Mouse (Mus musculus): ENCODE measurements around the gene Slc37a3. TPM values are rescaled to one million over a fixed set of nuclear protein-coding genes. Genes with fewer than 3 reads are reported as not detected.
A peak's percentile ranks its signal among the peaks of the same experiment; 100 is the strongest.

Gene Slc37a3
- polyA plus RNA-seq, 1 experiment from 2014 or later: 40.4 TPM

DNA sequence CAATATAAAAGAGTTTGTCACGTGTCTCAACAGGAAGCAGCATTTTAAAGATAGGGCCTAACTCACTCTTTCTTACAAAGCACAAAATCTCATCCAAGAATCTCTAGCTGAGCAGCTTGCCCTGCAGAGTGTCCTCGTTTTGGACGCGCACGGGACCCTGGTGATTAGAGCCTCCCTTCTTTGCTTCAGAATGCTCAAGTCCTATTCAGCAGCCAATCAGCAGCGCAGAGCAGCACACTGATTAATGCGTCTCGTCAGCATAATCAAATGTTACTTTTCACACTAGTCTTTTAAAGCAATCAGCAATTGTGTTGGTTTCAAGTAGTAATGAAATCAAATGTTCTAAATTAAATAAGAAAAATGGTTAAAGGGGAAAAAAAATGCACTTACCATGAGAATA is 39.1 kb downstream of the Slc37a3 start:
- H3K9ac ChIP-seq (ENCODE audit: low read length): no peak overlapping the region
- no peaks in the 10 kb centered on the region for H3K27me3 ChIP-seq (ENCODE audit: control insufficient read depth, insufficient read depth, low read depth, low read length)
- H3K36me3 ChIP-seq (ENCODE audit: control insufficient read depth, insufficient read depth, low read length): peaks cover 7% of the 10 kb centered on the region
- ATAC-seq (ENCODE audit: low read depth): no peak
- no peak overlapping the region for H3K4me2 ChIP-seq (ENCODE audit: low read depth, low read length)
- no peaks in the 10 kb centered on the region for H3K9me3 ChIP-seq (ENCODE audit: control insufficient read depth, low read length)
- WGBS: 90% methylated on average over 8 of the region's 8 CpGs
- no peak overlapping the region for H3K27ac ChIP-seq (ENCODE audit: low read length)
- H3K4me3 ChIP-seq (ENCODE audit: low read length): no peak overlapping the region
- H3K4me1 ChIP-seq (replicated peaks; ENCODE audit: control insufficient read depth, insufficient read depth, low read length): no peaks in the 10 kb centered on the region

DNA sequence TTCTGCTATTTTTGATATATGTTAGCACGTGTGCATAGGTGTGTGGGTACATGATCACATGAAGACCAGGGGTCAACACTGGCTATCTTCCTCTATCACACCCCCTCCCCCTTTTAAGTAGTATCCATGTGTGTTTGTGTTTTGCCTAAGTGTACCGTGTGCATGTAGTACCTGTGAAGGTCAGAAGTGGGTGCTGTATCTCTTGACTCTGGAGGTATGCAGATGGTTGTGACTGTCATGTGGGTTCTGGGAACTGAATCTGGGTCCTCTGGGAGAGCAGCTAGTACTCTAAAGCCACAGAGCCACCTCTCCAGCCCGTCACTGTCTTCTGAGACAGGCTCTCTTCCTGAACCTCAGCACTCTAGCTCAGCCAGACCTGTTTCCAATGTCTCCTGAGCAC is 42.6 kb downstream of the Slc37a3 start:
- ATAC-seq (ENCODE audit: low read depth): no peak
- no peak overlapping the region for H3K27ac ChIP-seq (ENCODE audit: low read length)
- no peak overlapping the region for H3K4me3 ChIP-seq (ENCODE audit: low read length)
- H3K9ac ChIP-seq (ENCODE audit: low read length): no peak overlapping the region
- H3K4me2 ChIP-seq (ENCODE audit: low read depth, low read length): no peak overlapping the region
- H3K4me1 ChIP-seq (replicated peaks; ENCODE audit: control insufficient read depth, insufficient read depth, low read length): no peaks in the 10 kb centered on the region
- 78% methylated on average over 3 of the region's 3 CpGs for WGBS
- H3K36me3 ChIP-seq (ENCODE audit: control insufficient read depth, insufficient read depth, low read length): peaks cover 4% of the 10 kb centered on the region; the same call in 1 of the 2 replicates
- no peaks in the 10 kb centered on the region for H3K9me3 ChIP-seq (ENCODE audit: control insufficient read depth, low read length)
- no peaks in the 10 kb centered on the region for H3K27me3 ChIP-seq (ENCODE audit: control insufficient read depth, insufficient read depth, low read depth, low read length)

DNA sequence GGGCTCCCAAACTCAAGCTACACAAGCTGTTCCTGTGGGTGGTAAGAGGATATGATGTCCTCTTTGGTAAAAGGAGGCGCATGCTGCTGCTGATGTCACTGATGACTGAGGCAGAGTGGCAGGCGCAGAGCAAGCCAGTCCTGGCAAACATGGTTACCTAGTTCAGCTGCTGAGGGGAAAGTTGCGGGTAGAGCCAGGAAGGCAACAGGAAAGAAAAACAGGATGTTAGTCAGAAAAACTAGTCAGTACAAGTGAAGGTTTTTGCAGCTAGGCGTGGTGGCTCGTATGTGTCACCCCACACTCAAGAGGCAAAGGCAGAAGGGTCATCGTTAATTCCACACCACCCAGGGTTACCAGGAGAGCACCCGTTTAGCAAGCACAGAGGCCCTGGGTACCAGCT is 43.3 kb downstream of the Slc37a3 start:
- Histone ChIP-seq H3K9me3 (ENCODE audit: control insufficient read depth, low read length) (no peaks in the 10 kb centered on the region), H3K4me1 (replicated peaks; ENCODE audit: control insufficient read depth, insufficient read depth, low read length) (no peaks in the 10 kb centered on the region), H3K36me3 (ENCODE audit: control insufficient read depth, insufficient read depth, low read length) (peaks cover 4% of the 10 kb centered on the region; the same call in 1 of the 2 replicates), H3K27ac (ENCODE audit: low read length) (no peak overlapping the region), H3K4me2 (ENCODE audit: low read depth, low read length) (no peak overlapping the region), H3K4me3 (ENCODE audit: low read length) (no peak overlapping the region), H3K27me3 (ENCODE audit: control insufficient read depth, insufficient read depth, low read depth, low read length) (no peaks in the 10 kb centered on the region), H3K9ac (ENCODE audit: low read length) (no peak overlapping the region)
- no peak for ATAC-seq (ENCODE audit: low read depth)
- WGBS: 75% methylated on average over 7 of the region's 7 CpGs

DNA sequence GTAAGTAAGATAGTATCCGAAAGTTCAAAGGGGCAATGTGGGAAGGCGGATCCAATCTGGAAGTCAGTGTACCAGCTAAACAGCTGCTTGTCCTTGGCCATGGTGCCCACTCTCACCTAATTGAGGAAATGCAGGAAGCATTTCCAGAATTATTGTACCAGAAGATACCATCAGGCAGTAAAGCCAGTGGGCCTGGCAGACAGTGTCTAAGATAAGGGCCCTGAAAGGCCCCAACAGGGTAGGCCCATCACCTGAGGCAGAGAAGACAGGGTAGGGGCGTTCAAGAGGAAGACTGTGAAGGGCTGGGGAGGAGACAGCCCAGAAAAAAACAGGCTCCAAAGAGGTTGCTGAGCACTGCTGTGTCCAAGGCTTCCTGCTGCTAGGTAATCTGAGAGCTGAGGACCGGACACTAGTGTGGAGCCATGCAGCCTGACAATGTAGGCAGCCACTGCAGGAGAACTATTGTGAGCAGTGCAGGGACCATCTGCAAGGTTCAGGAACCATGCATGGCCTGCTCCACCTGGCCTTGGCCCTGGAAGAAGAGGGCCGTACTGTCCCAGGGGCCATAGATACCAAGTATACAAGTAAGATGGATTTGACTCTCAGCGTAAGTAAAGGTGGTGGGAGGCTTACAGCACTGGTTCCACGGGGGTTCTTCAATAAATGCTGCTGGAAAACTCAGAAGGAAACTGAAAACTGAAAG is 45.3 kb downstream of the Slc37a3 start:
- Histone ChIP-seq H3K27me3 (ENCODE audit: control insufficient read depth, insufficient read depth, low read depth, low read length) (no peaks in the 10 kb centered on the region), H3K9ac (ENCODE audit: low read length) (no peak overlapping the region), H3K4me3 (ENCODE audit: low read length) (no peak overlapping the region), H3K4me2 (ENCODE audit: low read depth, low read length) (no peak overlapping the region), H3K4me1 (replicated peaks; ENCODE audit: control insufficient read depth, insufficient read depth, low read length) (no peaks in the 10 kb centered on the region), H3K36me3 (ENCODE audit: control insufficient read depth, insufficient read depth, low read length) (peaks cover 4% of the 10 kb centered on the region; the same call in 1 of the 2 replicates), H3K27ac (ENCODE audit: low read length) (no peak overlapping the region), H3K9me3 (ENCODE audit: control insufficient read depth, low read length) (no peaks in the 10 kb centered on the region)
- WGBS: 88% methylated on average over 7 of the region's 7 CpGs
- ATAC-seq (ENCODE audit: low read depth): no peak

DNA sequence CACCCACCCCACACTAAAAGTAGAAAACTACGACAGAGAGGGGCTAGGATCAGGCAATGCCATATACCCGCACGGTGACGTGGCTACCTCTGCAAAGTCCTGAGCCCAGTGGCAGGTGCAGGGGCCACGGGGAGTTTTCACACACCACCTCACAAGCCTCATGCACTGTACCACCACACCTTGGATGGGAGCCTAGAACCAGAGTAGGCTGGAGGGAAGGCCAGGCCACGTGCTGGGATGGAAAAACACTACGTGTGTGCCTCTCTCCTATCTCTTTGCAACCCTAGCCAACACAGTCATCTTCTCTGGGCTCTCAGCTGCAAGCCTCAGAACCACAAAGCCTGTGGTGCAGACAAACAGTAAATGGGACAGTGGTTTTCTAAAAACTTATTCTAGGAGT is 46.5 kb downstream of the Slc37a3 start:
- no peak overlapping the region for H3K4me2 ChIP-seq (ENCODE audit: low read depth, low read length)
- no peak overlapping the region for H3K27ac ChIP-seq (ENCODE audit: low read length)
- H3K9ac ChIP-seq (ENCODE audit: low read length): no peak overlapping the region
- H3K36me3 ChIP-seq (ENCODE audit: control insufficient read depth, insufficient read depth, low read length): peaks cover 2% of the 10 kb centered on the region; the same call in 1 of the 2 replicates
- no peaks in the 10 kb centered on the region for H3K4me1 ChIP-seq (replicated peaks; ENCODE audit: control insufficient read depth, insufficient read depth, low read length)
- 92% methylated on average over 7 of the region's 7 CpGs for WGBS
- no peaks in the 10 kb centered on the region for H3K27me3 ChIP-seq (ENCODE audit: control insufficient read depth, insufficient read depth, low read depth, low read length)
- H3K4me3 ChIP-seq (ENCODE audit: low read length): no peak overlapping the region
- no peak for ATAC-seq (ENCODE audit: low read depth)
- H3K9me3 ChIP-seq (ENCODE audit: control insufficient read depth, low read length): no peaks in the 10 kb centered on the region

DNA sequence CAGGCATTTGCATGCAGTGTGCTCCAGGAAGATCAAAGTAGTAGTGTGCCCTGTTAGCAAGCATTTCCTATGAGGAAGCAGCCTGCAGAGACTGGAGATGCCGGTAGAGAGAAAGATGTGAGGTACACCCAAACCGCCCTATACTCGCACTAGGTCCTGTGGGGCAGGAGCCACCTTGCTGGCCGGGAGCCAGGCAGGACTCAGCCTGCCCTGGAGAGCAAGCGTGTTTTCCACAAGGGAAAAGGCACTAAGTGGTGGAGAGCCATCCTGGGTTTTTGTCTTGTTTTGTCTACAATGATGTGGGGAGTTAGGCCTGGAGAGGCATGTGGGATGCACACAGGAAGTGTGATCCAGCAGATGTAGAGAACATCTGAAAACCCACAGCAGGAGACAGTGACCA is 57.2 kb downstream of the Slc37a3 start:
- Histone ChIP-seq H3K9me3 (ENCODE audit: control insufficient read depth, low read length) (peaks cover 1% of the 10 kb centered on the region; the same call in 1 of the 2 replicates), H3K4me3 (ENCODE audit: low read length) (no peak overlapping the region), H3K4me1 (replicated peaks; ENCODE audit: control insufficient read depth, insufficient read depth, low read length) (no peaks in the 10 kb centered on the region), H3K27ac (ENCODE audit: low read length) (no peak overlapping the region), H3K4me2 (ENCODE audit: low read depth, low read length) (no peak overlapping the region), H3K9ac (ENCODE audit: low read length) (no peak overlapping the region), H3K36me3 (ENCODE audit: control insufficient read depth, insufficient read depth, low read length) (no peaks in the 10 kb centered on the region), H3K27me3 (ENCODE audit: control insufficient read depth, insufficient read depth, low read depth, low read length) (no peaks in the 10 kb centered on the region)
- no peak; the same call in 1 of the 2 replicates for ATAC-seq (ENCODE audit: low read depth)
- 77% methylated on average over 5 of the region's 5 CpGs for WGBS

DNA sequence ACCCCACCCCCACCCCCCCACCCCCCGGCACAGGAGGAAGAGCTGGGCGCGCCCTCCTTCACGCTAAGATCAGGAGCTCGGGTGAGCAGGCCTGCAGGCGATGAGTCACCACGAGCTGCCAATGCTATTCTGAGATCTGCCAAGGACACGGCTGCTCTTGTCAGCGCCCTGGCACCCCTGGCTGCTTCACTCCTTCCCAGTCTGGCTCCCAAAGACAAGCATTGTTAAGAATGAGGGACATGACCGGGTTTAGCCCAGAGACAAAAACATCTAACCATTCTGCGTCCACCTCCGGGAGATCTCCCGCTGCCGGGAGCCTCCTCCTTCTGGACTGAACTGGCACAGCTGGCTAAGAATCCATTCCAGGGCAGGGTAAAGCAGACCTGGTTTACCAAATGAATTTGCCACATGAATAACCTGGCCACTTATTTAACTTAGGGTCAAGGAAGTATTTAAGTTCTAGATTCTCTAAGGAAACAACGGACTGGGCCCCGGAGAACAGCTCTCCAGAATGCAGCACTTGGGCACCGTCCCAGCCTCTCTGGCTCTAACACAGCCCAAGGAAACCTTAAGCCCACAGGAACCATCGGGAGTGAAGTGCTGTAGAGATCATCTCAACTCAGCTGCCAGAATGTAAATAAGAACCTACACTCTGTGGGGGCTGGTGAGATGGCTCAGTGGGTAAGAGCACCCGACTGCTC is 58.3 kb downstream of the Slc37a3 start:
- no peaks in the 10 kb centered on the region for H3K9me3 ChIP-seq (ENCODE audit: control insufficient read depth, low read length)
- peak overlapping the region; percentile 2; the same call in 1 of the 2 replicates for H3K27ac ChIP-seq (ENCODE audit: low read length)
- H3K27me3 ChIP-seq (ENCODE audit: control insufficient read depth, insufficient read depth, low read depth, low read length): no peaks in the 10 kb centered on the region
- H3K36me3 ChIP-seq (ENCODE audit: control insufficient read depth, insufficient read depth, low read length): no peaks in the 10 kb centered on the region
- 57% methylated on average over 14 of the region's 19 CpGs for WGBS
- H3K4me1 ChIP-seq (replicated peaks; ENCODE audit: control insufficient read depth, insufficient read depth, low read length): no peaks in the 10 kb centered on the region
- ATAC-seq (ENCODE audit: low read depth): peak; percentile 74
- no peak overlapping the region for H3K4me3 ChIP-seq (ENCODE audit: low read length)
- no peak overlapping the region for H3K4me2 ChIP-seq (ENCODE audit: low read depth, low read length)
- no peak overlapping the region for H3K9ac ChIP-seq (ENCODE audit: low read length)

DNA sequence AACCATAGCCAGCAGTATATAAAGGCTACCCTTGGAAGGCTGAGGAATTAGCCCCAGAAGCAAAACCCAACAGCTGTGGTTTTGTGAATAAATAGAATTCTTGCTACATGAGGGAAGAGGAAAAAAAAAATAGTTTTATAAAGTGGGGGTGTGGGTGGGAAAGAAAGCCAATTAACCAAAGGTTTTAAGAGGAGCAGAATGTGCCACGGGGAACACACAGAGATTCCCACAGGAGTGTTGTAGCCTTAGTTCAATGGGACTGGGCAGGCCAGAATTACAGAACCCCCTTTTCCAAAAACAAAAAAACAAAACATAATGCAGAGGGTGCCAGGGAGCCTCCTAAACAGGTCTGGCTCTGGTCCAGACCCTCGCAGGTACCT is 58.9 kb downstream of the Slc37a3 start:
- no peaks in the 10 kb centered on the region for H3K4me1 ChIP-seq (replicated peaks; ENCODE audit: control insufficient read depth, insufficient read depth, low read length)
- ATAC-seq (ENCODE audit: low read depth): no peak
- no peaks in the 10 kb centered on the region for H3K27me3 ChIP-seq (ENCODE audit: control insufficient read depth, insufficient read depth, low read depth, low read length)
- H3K36me3 ChIP-seq (ENCODE audit: control insufficient read depth, insufficient read depth, low read length): no peaks in the 10 kb centered on the region
- WGBS: 74% methylated on average over 2 of the region's 2 CpGs
- no peaks in the 10 kb centered on the region for H3K9me3 ChIP-seq (ENCODE audit: control insufficient read depth, low read length)
- no peak overlapping the region for H3K27ac ChIP-seq (ENCODE audit: low read length)
- no peak overlapping the region for H3K9ac ChIP-seq (ENCODE audit: low read length)
- H3K4me3 ChIP-seq (ENCODE audit: low read length): no peak overlapping the region
- H3K4me2 ChIP-seq (ENCODE audit: low read depth, low read length): no peak overlapping the region

DNA sequence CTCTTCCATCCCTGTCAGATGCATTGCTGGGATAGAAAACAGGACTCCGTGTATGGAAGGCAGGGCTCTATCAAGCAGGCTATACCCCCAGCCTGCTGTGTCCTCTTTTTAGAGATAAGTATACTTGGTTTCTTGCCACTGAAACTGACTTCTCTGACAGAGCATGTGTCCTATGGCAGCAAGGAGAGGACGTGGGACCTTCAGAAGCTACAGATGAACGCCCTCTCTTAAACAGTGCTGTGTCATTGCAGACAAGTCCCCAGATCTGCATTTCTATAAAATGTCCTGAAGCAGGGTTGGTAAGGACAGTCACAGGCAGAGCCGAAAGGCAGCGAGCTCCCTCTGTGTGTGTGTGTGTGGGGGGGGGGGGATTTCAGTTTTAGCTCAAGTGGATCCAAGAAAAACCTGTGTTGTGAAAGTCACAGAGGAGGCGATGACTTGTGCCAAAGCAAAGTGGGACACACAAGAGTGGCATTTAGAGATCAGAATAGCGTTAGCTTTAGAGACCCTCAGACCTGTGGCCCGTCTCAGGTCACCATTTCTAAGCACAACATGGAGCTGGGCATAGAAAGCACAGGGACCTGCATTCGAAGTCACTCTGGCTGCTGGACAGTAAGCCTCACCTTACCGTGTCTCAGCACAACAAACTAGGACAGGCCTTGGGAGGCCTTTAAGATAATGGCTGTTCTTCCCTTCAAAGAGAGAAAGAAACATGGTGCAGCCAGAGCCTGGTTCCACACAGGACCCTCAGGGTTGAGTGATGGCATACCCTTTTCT is 59.4 kb downstream of the Slc37a3 start:
- ATAC-seq (ENCODE audit: low read depth): no peak
- Histone ChIP-seq H3K27ac (ENCODE audit: low read length) (no peak overlapping the region), H3K4me3 (ENCODE audit: low read length) (no peak overlapping the region), H3K36me3 (ENCODE audit: control insufficient read depth, insufficient read depth, low read length) (no peaks in the 10 kb centered on the region), H3K4me2 (ENCODE audit: low read depth, low read length) (no peak overlapping the region), H3K27me3 (ENCODE audit: control insufficient read depth, insufficient read depth, low read depth, low read length) (no peaks in the 10 kb centered on the region), H3K9me3 (ENCODE audit: control insufficient read depth, low read length) (no peaks in the 10 kb centered on the region), H3K4me1 (replicated peaks; ENCODE audit: control insufficient read depth, insufficient read depth, low read length) (no peaks in the 10 kb centered on the region), H3K9ac (ENCODE audit: low read length) (no peak overlapping the region)
- WGBS: 80% methylated on average over 10 of the region's 10 CpGs

Data from lung, embryonic 16.5 days (tissue).